Mouse (Mus musculus) gastrocnemius, postnatal 4 days (tissue): ENCODE results near the gene Zfx. TPM values are rescaled to one million over a fixed set of nuclear protein-coding genes. Genes with fewer than 3 reads are reported as not detected.

Experiments
- DNase-seq, 2 experiments: peaks; one replicate each; pipeline ENCODE4 v3.0.0; 2021 to 2022; ENCODE audit warnings: low spot score in 2 of 2, mixed read lengths in 2 of 2
- total RNA-seq, 2 experiments: library from RNA; stranded (reverse); gene quantifications; 2 replicates each; pipeline ENCODE4 v1.2.3; 2021

Gene Zfx
- total RNA-seq, 2 experiments from 2014 or later: 32.2 to 38.0 TPM

GRCm38 (mm10) chrX:94091001-94091400, 32.5 kb downstream of the Zfx start:
- no peak for DNase-seq

- DNase-seq: peak in 1 of 2 experiments; percentile 27
These were observed 62.3 kb downstream of the Zfx start for GRCm38 (mm10) chrX:94061246-94061645.

DNA sequence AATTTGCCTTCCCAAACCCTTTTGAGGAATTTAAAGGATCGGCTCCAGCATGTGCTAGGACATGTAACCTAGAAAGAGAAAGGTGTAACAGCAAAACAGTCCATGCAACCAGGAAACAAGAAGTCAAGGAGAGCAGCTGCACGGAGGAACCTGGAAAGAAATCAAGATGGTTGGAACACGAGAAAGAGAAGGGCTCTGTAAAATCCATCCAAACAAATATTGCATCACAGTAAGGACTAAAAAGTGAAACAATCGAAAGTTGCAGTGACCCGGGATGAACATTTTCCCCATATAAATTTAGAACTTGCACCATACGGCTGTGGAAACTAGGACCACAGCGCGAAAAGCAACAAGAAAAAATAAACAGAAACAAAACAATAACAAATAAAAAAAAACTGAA, 62.8 kb downstream of the Zfx start:
- no peak for DNase-seq

DNA sequence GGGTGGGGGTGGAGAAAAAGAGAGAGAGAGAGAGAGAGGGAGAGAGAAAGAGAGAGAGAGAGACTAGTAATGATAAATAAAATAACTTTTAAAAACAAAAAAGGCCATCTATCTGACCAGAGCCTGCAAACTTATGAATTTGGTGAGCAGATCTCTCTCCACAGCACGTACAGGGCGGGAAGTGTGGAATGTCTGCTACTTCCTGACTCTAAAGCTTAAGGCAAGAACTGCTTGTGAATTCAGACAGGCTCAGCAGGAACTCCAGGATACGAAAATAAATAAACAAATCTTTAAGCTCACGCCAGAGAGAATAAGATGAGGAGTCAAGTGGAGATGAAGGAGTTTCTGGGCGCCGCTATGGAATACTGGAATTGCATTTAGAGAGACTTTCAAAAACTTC, 64.8 kb downstream of the Zfx start:
- DNase-seq: no peak

GRCm38 (mm10) chrX:94049048-94049447, 74.5 kb downstream of the Zfx start:
- DNase-seq: no peak

DNA sequence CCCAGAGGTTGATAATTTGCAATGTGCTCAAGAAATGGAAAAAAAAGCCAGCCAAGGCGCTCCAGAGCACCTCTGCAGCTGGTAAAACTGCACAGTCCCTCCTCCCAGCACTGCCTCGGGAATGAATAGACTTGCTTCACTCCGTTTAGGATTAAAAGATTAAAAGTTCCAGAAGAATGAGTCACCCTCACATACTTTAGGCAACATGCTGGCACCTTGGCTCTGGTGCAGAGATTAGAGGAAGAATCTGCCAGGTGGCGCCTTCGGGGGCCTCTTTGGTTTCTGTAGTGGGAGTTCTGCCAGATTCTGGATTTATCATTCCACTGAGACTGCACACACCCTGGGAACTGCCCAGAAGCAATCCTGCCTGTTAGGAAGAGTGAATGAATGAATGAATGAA, 75.5 kb downstream of the Zfx start:
- DNase-seq: peak in 1 of 2 experiments; percentile 28

DNA sequence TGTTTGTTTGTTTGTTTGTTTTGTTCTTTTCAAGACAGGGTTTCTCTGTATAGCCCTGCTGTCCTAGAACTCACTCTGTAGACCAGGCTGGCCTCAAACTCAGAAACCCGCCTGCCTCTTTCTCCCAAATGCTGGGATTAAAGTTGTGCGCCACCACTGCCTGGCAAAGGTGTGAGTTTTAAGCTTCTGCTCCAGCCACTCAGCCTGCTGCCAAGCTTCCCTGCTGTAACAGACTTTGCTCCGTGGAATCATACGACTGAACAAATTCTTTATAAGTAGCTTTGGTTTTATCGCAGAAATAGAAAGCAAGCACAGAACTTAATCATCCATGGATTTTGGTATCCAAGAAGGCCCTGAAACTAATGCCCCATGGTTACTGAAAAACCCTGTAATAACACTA, 76.1 kb downstream of the Zfx start:
- DNase-seq: no peak

DNA sequence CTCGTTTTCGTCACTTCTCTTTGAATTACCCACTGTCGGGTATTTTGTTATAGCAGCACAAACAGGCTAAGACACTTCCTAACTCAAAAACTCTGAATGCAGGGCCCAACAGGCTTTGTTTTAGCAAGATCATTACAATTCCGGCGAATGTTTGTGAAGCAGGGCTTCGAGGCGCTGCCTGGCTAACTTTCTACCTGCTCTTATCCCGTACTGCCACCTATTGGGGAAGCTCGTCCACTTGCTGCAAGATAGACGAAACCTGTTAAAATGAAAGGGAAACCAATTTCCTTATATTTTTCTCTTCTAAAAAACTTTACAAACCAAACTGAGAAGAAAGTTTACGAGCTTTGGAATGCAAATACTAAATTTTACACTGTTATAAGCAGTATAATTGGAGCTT, 90.6 kb downstream of the Zfx start:
- peak in 1 of 2 experiments; percentile 52 for DNase-seq

GRCm38 (mm10) chrX:94030081-94030480, 93.4 kb downstream of the Zfx start:
- no peak for DNase-seq

Other genes with a start within 250 kb of the Zfx start
- not detected for gene AU015836, start 155.0 kb downstream of the Zfx start, total RNA-seq
- gene Eif2s3x, start 89.2 kb upstream of the Zfx start, total RNA-seq: 100 to 1,000 TPM in 1 of 2 experiments, 10 to 100 TPM in 1; 89.2 to 134 TPM
- gene Klhl15, start 110.9 kb upstream of the Zfx start, total RNA-seq: 10 to 100 TPM; 10.7 to 10.9 TPM
- under 1 TPM in 1 of 2 experiments, not detected in 1; 0.10 TPM for gene Fam90a1b, start 243.1 kb upstream of the Zfx start, total RNA-seq
- gene Apoo, start 243.4 kb upstream of the Zfx start, total RNA-seq: 100 to 1,000 TPM in 1 of 2 experiments, 10 to 100 TPM in 1; 62.6 to 118 TPM